Mouse (Mus musculus): Measurements from ENCODE around the gene Mdm2. TPM values are rescaled to one million over a fixed set of nuclear protein-coding genes. Genes with fewer than 3 reads are reported as not detected.
A peak's percentile ranks its signal among the peaks of the same experiment; 100 is the strongest.
"Not testable (repeated sequence)": the region's sequence is repeated elsewhere in the genome, so short reads cannot be mapped to it uniquely, and the experiment has no call there.

Mdm2 gene
- 42.6 and 53.7 TPM in 2 replicates for total RNA-seq (2021)
- long read RNA-seq, experiment 1, transcript Mdm2-201 (12 exons, 3,099 nt) = major isoform, 31 of 62 reads
- long read RNA-seq, experiment 1, partial matches to known transcripts = 12 of 62 reads
- long read RNA-seq, experiment 1, other reads (novel, unspliced or antisense) = 19 of 62 reads
- long read RNA-seq, experiment 2, transcript Mdm2-201 (12 exons, 3,099 nt) = major isoform, 23 of 37 reads
- long read RNA-seq, experiment 2, partial matches to known transcripts = 9 of 37 reads
- long read RNA-seq, experiment 2, other reads (novel, unspliced or antisense) = 4 of 37 reads

DNA sequence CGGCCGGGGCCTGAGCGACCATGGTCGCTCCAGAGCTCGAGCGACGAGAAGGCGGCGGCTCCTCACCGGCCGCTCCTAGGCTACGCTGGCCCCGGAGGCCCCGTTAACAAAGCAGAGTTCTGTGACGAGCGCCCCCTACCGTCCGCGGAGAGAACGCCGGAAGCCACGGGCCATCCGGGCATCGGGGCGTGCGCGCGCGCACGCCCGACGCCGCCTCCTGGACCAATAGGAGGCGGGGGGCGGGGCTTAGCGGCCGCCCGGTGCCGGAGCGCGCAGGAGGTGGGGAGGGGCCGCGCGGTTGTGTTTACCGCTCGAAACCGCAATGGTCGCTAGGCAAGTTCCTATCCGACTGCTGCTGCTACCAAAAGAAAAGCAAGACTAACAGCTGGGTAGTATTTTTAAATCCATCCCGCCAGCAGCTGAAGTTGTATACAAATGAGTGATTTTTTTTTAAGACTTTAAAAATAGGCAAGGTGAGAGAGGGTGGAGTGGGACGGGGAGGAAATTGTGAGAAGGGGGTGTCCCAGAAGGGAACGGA is at the start of gene Mdm2:
Gene Mdm2, minus strand, starts transcription at position 155 of the 538 bp plus-strand sequence.
- DNase-seq = peak; percentile 99

DNA sequence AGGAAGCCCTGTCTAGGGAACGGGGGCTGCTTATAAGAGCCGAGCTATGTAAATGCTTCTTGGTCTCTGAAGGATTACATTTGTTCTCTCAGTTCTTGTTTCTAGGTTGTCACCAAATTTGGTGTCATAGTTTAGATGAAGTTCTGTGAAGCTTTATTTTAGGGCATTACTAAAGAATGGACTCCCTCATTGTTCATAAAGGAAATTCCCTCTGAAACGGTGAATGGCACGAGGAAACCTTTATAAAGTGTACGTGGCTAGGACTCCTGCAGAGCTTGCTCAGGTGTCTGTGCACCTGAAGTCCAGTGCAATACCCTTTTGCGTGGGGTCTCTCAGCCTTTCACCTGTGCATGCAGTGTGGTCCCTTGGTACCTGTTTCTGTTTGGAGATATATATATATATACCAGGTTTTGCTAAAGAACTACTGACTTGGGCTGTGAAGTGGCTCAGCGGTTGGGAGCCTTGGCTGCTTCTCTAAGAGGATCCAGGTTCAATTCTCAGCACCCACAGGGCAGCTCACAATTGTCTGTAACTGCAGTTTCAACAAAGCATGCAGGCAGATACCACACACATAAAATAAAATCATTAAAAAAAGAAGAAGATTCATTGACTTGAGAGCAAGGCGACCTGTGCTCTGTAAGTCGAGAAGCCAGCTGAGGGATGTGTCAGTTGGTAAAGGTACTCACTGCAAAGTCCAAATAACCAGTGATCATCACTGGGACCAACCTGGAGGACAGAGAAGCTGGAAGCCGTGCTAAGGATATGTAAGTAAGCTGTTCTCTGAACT is 49.5 kb upstream of the Mdm2 start:
- no peak for DNase-seq

DNA sequence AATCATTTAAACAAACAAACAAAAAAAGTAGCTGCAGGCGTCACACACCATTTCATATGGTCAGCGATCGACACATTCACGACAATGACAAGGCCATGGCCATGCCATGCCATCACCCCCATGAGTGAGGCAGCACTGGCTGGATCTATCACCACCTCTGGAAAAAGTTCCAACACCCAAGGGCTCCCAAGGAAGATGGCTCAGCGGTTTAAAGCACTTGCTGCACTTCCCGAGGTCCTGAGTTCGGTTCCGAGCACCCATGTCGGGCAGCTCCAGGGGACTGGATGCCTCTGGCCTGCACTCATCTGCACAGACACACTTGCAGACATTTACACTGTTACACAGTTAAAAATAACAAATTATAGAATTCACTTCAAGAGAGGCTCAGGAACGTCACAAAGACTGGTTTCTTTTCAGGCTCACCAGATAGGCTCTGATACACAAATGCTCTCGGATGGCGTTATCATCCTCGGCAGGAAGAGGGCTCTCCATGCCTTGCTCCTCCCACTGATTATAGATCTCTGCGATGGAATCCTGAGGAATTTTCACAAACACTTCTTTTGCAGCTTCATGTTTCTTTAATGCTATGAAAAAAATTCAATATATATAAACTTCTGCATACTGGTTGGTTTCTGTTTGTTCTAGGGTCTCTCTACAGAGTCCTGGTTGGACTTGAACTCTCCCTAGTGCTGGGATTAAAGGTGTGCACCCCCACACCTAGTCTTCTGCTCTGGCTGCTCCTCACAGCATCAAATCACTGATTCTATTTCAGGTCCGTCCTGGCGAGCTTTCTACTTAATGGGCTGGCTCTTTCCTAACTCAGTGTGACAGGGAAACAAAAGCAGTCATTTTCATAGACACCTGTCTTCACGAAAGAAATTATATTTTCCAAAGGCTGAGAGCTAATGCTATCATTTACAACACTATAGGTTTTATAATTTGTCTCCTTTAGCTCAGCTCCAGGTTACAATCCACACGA is 48.5 kb upstream of the Mdm2 start:
- DNase-seq = no peak

DNA sequence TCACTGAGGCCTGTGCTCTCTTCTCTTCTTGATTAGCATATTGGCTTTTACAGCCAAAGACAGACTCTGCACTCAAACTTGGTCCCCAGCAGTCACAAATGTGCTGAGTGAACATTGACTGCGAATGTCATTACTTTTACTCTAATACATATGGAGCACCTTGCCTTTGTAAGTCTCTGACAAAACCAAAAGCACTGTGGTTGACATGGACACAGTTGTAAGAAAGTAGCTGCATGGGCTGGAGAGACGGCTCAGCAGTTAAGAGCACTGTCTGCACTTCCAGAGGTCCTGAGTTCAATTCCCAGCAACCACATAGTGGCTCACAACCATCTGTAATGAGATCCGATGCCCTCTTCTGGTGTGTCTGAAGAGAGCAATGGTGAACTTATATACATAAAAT is 47.8 kb upstream of the Mdm2 start:
- DNase-seq = not testable (repeated sequence)

DNA sequence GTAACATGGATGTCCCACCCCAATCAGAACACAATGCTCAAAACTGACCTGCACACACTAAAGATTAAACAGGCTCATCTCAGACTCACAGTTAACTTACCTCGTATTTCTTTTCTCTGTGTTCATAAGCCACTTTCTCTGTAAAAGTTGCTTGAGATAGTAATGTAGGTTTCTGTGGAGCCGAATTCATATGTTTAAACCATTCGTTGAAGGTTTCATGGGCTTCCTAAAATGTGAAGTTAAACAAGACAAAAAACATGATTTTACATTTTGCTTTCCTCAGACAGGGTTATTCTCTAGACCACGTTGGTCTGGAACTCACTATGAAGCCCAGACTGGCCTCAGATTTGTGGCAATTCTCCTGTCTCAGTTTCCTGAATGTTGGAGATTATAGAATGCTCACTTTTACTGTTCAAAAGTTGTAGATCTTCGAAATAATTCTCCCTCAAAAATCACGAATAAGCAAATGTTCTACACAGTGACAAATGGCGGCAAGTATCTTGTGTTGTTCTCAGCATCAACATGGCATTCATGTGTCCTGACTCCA is 47.3 kb upstream of the Mdm2 start:
- DNase-seq = no peak

DNA sequence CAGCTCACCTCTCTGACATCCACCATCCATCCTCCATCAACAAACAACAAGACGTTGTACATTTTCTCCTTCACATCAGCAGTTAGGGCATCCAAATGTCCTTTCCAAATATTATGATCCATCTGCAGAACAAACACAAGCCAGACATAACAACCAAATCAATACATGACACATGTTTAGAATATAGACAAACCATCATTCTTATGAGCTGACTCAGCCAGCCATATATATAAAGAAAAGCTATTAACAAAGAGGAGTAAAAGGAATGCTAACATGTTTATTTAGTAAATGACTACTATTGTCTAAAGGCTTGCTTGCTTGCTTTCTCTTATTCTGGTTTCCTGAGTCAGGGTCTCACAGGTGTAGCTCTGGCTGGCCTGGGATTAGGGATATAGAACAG is 46.7 kb upstream of the Mdm2 start:
- DNase-seq = no peak

DNA sequence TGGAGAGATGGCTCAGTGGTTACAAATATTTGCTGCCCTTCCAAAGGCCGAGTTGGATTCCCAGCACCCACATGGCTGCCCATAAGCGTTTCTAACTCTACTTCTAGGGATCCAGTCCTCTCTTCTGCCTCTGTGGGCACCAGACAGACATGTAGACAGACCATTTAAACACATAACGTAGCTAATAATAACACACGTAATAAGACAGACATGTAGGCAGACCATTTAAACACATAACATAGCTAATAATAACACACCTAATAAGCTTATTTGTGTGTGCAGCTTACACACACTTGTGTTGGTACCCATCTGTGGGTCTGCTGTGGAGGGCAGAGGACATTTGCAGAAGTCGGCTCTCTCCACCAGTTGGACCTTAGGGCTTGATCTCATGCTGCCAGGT is 46.2 kb upstream of the Mdm2 start:
- DNase-seq = no peak

DNA sequence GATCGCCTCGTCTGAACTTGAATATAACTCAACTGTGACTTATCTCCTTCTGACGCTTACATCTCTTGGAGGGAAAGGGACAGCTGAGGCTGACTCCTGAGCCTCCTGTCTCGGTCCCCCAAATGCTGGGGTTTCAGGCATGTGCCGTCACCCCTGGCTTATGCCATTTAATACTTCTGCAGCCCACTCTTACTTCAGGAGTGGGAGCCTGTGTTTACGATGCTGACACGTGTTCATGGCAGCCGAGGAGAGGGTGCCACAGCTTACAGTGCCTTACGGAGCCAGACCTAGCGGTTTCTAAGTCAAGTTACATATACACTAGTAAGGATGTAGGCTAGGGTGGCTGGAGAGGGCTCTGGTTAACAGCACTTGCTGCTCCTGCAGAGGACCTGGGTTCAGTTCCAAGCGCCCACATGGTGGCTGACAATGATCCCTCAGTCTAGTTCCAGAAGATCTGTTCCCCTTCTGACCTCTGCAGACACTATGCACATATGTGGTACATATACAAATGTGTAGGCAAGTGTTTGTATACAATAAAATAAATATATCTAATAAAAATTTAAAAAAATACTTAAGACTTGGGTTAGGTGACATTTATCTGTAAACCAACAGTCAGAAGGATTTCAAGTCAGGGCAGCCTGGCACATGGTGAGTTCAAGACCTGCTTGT is 45.4 kb upstream of the Mdm2 start:
- no peak for DNase-seq

DNA sequence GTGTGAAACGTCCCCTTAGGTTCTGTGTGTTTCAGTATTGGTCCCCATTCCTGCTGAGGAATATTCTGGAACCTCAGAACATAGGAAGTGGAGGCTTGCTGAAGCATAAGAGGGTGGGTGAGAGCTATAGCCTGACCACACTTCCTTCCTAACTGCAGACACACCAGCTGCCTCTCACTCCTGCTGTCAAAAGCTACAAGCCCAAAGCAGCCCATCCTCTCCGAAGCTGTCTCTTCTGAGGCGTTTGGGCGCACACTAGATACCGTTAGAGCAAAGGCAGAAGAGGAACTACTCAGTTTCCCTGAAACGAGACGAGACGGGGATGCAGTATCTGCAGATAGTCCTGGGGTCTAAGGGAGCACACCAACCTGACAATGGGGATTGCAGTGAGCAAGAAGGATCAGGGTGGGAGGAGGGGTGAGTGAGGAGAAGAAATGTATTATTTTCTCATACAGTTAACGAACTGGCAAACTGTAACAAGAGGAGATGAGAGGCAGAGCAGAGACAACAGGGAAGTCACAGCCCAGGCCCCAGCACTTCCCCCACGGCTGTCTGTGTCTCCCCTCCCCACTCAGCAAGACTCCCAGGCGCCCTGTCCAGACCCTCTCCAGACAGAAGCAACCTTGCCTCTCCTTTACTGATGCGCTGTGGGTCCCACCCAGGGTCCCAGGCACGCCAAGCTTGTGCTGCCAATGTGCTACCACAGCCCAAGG is 44.7 kb upstream of the Mdm2 start:
- no peak for DNase-seq

DNA sequence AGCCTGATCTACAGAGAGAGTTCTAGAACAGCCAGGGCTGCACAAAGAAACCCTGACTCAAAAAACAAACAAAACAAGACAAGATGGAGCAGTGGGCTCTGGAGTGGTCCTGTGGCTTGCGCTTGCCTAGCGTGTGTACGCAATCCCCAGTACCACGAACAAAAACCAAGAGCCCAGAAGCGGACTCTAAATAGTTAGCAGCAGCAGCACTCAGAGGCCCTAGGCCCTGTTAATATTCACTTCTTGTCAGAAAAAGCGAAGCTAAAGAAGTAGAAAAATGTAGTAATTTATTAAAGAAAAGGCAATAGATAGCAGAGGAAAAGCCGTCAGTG is 44.0 kb upstream of the Mdm2 start:
- DNase-seq = no peak

DNA sequence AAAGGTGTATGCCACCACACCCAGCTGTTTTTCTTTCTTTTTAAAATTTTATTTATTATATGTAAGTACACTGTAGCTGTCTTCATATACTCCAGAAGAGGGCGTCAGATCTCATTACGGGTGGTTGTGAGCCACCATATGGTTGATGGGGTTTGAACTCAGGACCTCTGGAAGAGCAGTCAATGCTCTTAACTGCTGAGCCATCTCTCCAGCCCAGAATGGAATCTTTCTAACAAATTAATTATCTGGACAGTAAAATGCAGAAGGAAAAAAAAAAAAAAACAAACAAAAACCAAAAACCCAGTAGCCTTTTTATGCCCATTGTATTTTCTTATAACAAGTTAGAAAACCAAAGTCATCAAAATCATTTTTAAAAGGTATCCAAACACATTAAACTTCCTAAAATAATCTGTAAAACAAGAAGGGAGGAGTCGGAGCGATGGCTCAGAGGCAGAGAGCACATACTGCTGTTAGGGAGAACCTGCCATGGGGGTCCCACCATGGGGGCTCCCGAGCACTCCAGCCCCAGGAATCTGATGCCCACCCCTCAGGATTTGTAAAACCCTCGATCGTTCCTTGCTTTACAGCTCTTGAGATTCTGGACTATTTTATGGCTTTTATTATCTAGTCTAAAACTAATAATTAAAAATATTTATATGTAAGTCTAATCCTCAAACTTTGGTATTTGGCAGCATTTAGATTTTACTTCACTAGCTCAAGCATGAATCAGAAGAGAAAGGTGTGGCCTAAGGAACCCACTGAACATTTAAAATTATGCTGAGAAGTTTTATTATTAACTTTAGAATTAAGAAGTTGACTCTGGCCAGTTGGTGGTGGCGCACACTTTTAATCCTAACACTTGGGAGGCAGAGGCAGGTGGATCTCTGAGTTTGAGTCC is 43.4 kb upstream of the Mdm2 start:
- no peak for DNase-seq

DNA sequence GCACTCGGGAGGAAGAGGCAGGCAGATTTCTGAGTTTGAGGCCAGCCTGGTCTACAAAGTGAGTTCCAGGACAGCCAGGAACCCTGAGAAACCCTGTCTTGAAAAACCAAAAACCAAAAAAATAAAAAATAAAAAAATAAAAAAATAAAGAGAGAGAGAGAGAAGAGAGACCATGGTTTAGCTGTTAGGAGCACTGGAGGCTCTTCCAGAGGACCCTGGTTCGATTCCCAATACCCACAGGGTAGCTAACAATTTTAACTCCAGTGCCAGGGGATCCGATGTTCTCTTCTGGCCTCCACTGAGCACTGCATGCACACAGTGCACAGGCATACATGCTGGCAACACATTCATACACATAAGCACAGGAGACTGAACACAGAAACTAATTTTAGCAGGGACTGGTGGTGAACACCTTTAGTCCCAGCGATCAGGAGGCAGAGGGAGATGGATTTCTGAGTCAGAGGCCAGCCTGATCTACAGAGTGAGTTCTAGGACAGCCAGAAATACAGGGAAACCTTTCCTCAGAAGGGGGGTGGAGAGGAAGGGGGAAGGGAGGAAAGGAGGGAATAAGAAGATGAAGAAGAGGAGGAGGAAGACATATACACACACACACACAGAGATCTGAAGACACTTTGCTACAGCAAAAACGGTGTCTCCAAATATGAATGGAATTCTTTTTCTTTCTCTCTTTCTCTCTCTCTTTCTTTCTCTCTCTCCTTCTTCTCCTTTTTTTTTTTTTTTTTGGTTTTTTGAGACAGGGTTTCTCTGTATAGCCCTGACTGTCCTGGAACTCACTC is 42.5 kb upstream of the Mdm2 start:
- no peak for DNase-seq

DNA sequence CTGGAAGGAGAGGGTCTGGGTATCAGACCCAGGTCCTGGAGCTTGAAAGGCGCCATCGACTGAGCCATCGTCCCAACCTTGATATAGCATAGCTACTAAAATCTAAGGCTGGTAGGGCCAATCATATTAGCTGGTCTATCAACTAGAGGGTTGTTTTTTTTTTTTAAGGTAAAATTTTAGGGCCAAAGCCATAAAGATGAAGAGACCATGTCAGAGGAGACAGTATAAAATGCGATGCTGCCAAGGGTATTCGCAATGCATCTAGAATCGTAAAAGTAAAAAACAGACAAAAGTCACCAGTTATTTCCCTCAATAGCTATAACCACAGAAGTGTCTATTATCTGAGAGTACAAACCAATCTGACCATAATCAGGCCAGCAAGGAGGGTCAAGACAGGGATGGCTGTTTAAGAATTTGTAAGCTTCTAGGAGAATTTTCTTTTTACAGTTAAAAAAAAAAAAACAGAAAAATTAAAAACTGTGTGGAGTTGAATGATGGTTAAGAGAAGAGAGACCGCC is 41.8 kb upstream of the Mdm2 start:
- no peak for DNase-seq

DNA sequence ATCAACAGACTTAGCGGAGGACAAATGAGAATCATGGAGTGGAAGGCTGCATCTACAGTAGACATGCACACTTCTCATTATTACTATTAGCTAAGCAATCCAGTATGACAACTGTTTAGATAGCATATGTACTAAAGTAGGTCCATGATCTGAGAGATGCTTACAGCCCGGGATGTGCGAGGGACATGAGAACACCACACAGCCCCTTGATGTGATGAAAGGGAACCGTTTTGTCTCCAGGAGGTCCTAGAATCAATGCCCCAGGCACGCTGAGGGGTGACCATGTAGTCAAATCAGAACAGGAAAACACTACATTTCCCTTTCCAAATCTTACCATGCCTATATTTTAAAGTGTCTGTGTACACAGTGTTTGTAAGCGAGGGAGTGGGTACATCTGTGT is 41.2 kb upstream of the Mdm2 start:
- no peak for DNase-seq

DNA sequence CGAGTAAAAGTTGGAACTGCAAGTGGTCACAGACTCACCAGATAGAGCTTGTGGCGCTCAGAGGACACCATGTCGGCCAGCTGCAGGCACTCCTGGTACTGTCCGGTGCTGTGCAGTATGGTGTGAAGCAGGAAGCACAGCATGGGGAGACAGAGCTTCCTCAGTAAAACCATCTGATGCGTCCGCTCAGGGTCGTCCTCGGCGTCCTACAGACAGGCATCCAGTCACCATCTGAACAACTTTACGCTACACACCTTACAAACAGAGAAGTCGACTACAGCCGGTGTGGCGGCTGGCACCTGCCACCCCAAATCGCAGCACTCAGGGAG is 40.7 kb upstream of the Mdm2 start:
- DNase-seq = no peak

DNA sequence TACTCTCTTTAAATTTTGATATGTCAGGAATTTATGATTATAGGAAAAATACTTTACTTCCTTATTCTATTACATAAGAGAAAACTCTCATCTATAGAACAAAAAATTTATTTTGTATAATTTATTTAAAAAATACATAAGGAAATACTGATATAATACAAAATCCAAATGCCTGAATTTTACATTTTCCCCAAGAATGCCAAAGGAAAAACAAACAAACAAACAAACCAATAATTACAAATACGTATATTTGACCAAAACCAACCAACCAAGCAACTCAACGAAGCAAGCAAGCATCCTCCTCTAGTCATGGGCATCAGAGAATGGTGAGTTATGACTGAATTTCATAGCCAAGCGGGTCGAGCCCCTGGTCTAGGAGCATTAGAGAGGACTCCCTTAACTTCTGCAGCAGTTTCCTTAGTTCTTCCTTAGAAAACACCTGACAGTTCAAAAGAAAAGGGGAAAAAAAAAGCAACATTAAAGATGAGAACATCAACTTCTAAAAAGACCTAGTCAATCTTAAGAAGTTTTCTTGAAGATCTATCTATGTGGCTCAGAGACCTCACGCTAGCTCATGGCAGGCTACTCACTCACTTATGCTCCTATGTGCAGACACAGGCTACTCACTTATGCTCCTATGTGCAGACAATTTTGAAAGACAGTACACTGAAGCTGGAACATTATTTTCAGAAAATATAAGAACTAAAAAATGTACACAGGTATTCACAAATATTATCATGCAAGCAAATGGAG is 40.1 kb upstream of the Mdm2 start:
- DNase-seq = no peak

DNA sequence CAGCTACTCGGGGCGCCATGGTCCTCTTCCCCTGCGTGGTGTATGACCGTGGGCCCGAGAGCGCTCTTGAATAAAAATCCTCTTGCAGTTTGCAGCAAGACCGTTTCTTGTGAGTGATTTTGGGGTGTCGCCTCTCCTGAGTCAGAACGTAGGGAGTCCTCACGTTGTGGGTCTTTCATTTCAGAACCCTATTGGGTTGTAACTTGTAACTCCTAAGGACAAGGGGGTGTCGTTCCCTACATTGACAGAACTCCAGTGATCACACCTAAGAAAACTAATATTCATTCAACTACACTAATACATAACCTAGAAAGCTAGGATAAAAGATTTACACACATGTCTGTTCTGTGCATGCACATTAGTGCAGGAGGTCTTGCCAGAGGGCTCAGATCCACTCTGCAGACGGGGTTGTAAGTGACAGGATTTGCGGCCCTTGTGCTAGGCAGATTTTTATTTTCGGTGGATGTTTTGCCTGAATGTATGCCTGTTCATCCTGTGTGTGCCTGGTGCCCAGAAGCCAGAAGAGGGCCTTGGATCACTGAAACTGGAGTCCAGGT is 39.3 kb upstream of the Mdm2 start:
- no peak for DNase-seq
